Mouse (Mus musculus) liver, embryonic 15.5 days (tissue): ENCODE data around the gene Pacsin1. TPM values are rescaled to one million over a fixed set of nuclear protein-coding genes. Genes with fewer than 3 reads are reported as not detected.

ENCODE experiments used
- ATAC-seq: fragments of 200-750 bp; cut with Nextera tagmentation; 2 replicates; pipeline ENCODE4 v1.8.0; 2017; ENCODE audit warnings: moderate number of reproducible peaks, mild to moderate bottlenecking, moderate library complexity; ENCODE audit not compliant: insufficient read depth
- H3K27ac ChIP-seq: fragments of 300-500 bp; sonication (generic); replicated peaks from 2 replicates; pipeline ENCODE4 v1.5.1; 2015; ENCODE audit warnings: mild to moderate bottlenecking, inconsistent platforms
- H3K27me3 ChIP-seq: fragments of 300-500 bp; sonication (generic); 2 replicates; pipeline ENCODE4 v1.6.1; 2015; ENCODE audit warnings: mild to moderate bottlenecking, inconsistent platforms
- H3K36me3 ChIP-seq: fragments of 300-500 bp; sonication (generic); replicated peaks from 2 replicates; pipeline ENCODE4 v1.6.1; 2015; ENCODE audit warnings: moderate library complexity, mild to moderate bottlenecking, inconsistent platforms
- H3K4me1 ChIP-seq: fragments of 300-500 bp; sonication (generic); replicated peaks from 2 replicates; pipeline ENCODE4 v1.6.1; 2015; ENCODE audit warnings: inconsistent platforms
- H3K4me2 ChIP-seq: fragments of 300-500 bp; sonication (generic); 2 replicates; pipeline ENCODE4 v1.6.1; 2015; ENCODE audit warnings: moderate library complexity, mild to moderate bottlenecking, inconsistent platforms
- H3K4me3 ChIP-seq: fragments of 300-500 bp; sonication (generic); replicated peaks from 2 replicates; pipeline ENCODE4 v1.5.1; 2015; ENCODE audit warnings: mild to moderate bottlenecking, inconsistent platforms
- H3K9ac ChIP-seq: fragments of 300-500 bp; sonication (generic); 2 replicates; pipeline ENCODE4 v1.6.1; 2015; ENCODE audit warnings: moderate library complexity, mild to moderate bottlenecking, inconsistent platforms
- H3K9me3 ChIP-seq: fragments of 300-500 bp; sonication (generic); replicated peaks from 2 replicates; pipeline ENCODE4 v1.6.1; 2016; ENCODE audit warnings: inconsistent platforms
- WGBS: fragments of 180-500 bp; shearing (Covaris S2); methylation state at CpG from one replicate; pipeline ENCODE4 v1.1.7; 2015; ENCODE audit warnings: mixed read lengths; ENCODE audit not compliant: insufficient replicate concordance; 5-methylcytosine and 5-hydroxymethylcytosine counted together
- polyA plus RNA-seq: library from polyadenylated mRNA; unstranded; fragments of >200 nt; fragmentation: Nextera tagmentation; extraction: Ambion mirVana; gene quantifications from 2 replicates; pipeline ENCODE4 v1.2.1, GENCODE M21; 2015

Pacsin1 gene
- polyA plus RNA-seq, 1 experiment from 2014 or later, result 0.13 TPM

GRCm38 (mm10) chr17:27726527-27726926, 71.2 kb downstream of the Pacsin1 start:
- 32% methylated on average over 7 of the region's 7 CpGs for WGBS
- ATAC-seq, result no peak
- H3K4me2 ChIP-seq, result no peak overlapping the region

GRCm38 (mm10) chr17:27728770-27729169, 73.5 kb downstream of the Pacsin1 start, which contains the start of gene Spdef:
Gene Spdef, minus strand, starts transcription at chr17:27728955.
- no peak for ATAC-seq
- WGBS, result 66% methylated on average over 10 of the region's 10 CpGs
- H3K4me3 ChIP-seq, result no peak within 1 kb of the TSS
- no peaks in the 10 kb centered on the region for H3K9me3 ChIP-seq
- no peak within 1 kb of the TSS for H3K27ac ChIP-seq
- H3K4me2 ChIP-seq, result no peak within 1 kb of the TSS
- no peaks in the 10 kb centered on the region for H3K4me1 ChIP-seq
- peaks cover 15% of the 10 kb centered on the region for H3K27me3 ChIP-seq
- no peak within 1 kb of the TSS for H3K9ac ChIP-seq
- no peaks in the 10 kb centered on the region for H3K36me3 ChIP-seq

More at GRCm38 (mm10) chr17:27726527-27726926, 71.2 kb downstream of the Pacsin1 start:
- H3K27ac ChIP-seq, result no peak overlapping the region
- H3K4me3 ChIP-seq, result no peak overlapping the region
- H3K9ac ChIP-seq, result no peak overlapping the region
- H3K36me3 ChIP-seq, result no peaks in the 10 kb centered on the region
- H3K27me3 ChIP-seq, result peaks cover 21% of the 10 kb centered on the region
- no peaks in the 10 kb centered on the region for H3K4me1 ChIP-seq
- H3K9me3 ChIP-seq, result no peaks in the 10 kb centered on the region

GRCm38 (mm10) chr17:27732152-27732551, 76.8 kb downstream of the Pacsin1 start:
- no peak overlapping the region for H3K9ac ChIP-seq
- no peak overlapping the region for H3K4me3 ChIP-seq
- H3K27me3 ChIP-seq, result no peaks in the 10 kb centered on the region
- H3K4me1 ChIP-seq, result peaks cover 15% of the 10 kb centered on the region; the same call in 1 of the 2 replicates
- no peaks in the 10 kb centered on the region for H3K36me3 ChIP-seq
- H3K9me3 ChIP-seq, result no peaks in the 10 kb centered on the region
- no peak overlapping the region for H3K4me2 ChIP-seq
- H3K27ac ChIP-seq, result no peak overlapping the region
- 50% methylated on average over 5 of the region's 5 CpGs for WGBS
- no peak for ATAC-seq

- no peaks in the 10 kb centered on the region for H3K9me3 ChIP-seq
- H3K27ac ChIP-seq, result no peak overlapping the region
- no peak overlapping the region for H3K4me3 ChIP-seq
- H3K4me2 ChIP-seq, result no peak overlapping the region
- no peaks in the 10 kb centered on the region for H3K27me3 ChIP-seq
- H3K36me3 ChIP-seq, result no peaks in the 10 kb centered on the region
- no peak overlapping the region for H3K9ac ChIP-seq
- WGBS, result 64% methylated on average over 3 of the region's 3 CpGs
- peaks cover 15% of the 10 kb centered on the region; the same call in 1 of the 2 replicates for H3K4me1 ChIP-seq
- ATAC-seq, result no peak
Measured at GRCm38 (mm10) chr17:27732694-27733093, 77.4 kb downstream of the Pacsin1 start.

- no peak overlapping the region for H3K4me2 ChIP-seq
- H3K27me3 ChIP-seq, result no peaks in the 10 kb centered on the region
- H3K9me3 ChIP-seq, result no peaks in the 10 kb centered on the region
- peak; percentile 47 for ATAC-seq
- H3K36me3 ChIP-seq, result no peaks in the 10 kb centered on the region
- no peak overlapping the region for H3K9ac ChIP-seq
- no peak overlapping the region for H3K4me3 ChIP-seq
- H3K27ac ChIP-seq, result no peak overlapping the region
- 11% methylated on average over 11 of the region's 13 CpGs for WGBS
- H3K4me1 ChIP-seq, result peaks cover 15% of the 10 kb centered on the region; the same call in 1 of the 2 replicates
Measured at GRCm38 (mm10) chr17:27734344-27735073, 79.2 kb downstream of the Pacsin1 start.

- 73% methylated on average over 6 of the region's 6 CpGs for WGBS
Measured at GRCm38 (mm10) chr17:27740961-27741360, 85.7 kb downstream of the Pacsin1 start.

GRCm38 (mm10) chr17:27746446-27746845, 91.1 kb downstream of the Pacsin1 start:
- no peak overlapping the region for H3K4me2 ChIP-seq
- H3K4me1 ChIP-seq, result no peaks in the 10 kb centered on the region
- H3K9ac ChIP-seq, result no peak overlapping the region
- ATAC-seq, result no peak
- no peaks in the 10 kb centered on the region for H3K27me3 ChIP-seq
- no peak overlapping the region for H3K4me3 ChIP-seq
- H3K36me3 ChIP-seq, result 0 out of 2 replicates have a peak, but pooled peaks cover 4% of the 10 kb centered on the region
- no peak overlapping the region for H3K27ac ChIP-seq
- WGBS, result 61% methylated on average over 4 of the region's 4 CpGs
- H3K9me3 ChIP-seq, result no peaks in the 10 kb centered on the region

More at GRCm38 (mm10) chr17:27740961-27741360, 85.7 kb downstream of the Pacsin1 start:
- no peak overlapping the region for H3K27ac ChIP-seq
- no peak overlapping the region for H3K4me3 ChIP-seq
- no peaks in the 10 kb centered on the region for H3K9me3 ChIP-seq
- H3K36me3 ChIP-seq, result no peaks in the 10 kb centered on the region
- no peaks in the 10 kb centered on the region for H3K4me1 ChIP-seq
- H3K4me2 ChIP-seq, result no peak overlapping the region
- no peaks in the 10 kb centered on the region for H3K27me3 ChIP-seq
- no peak for ATAC-seq
- no peak overlapping the region for H3K9ac ChIP-seq

GRCm38 (mm10) chr17:27748123-27748522, 92.8 kb downstream of the Pacsin1 start:
- H3K9ac ChIP-seq, result no peak overlapping the region
- H3K9me3 ChIP-seq, result no peaks in the 10 kb centered on the region
- no peaks in the 10 kb centered on the region for H3K27me3 ChIP-seq
- H3K36me3 ChIP-seq, result peaks cover 18% of the 10 kb centered on the region
- no peak overlapping the region for H3K27ac ChIP-seq
- ATAC-seq, result no peak
- 69% methylated on average over 2 of the region's 2 CpGs for WGBS
- H3K4me3 ChIP-seq, result no peak overlapping the region
- no peaks in the 10 kb centered on the region for H3K4me1 ChIP-seq
- H3K4me2 ChIP-seq, result no peak overlapping the region

- H3K4me2 ChIP-seq, result no peak overlapping the region
- H3K4me1 ChIP-seq, result no peaks in the 10 kb centered on the region
- H3K9ac ChIP-seq, result no peak overlapping the region
- H3K36me3 ChIP-seq, result peaks cover 41% of the 10 kb centered on the region
- H3K27me3 ChIP-seq, result no peaks in the 10 kb centered on the region
- H3K27ac ChIP-seq, result no peak overlapping the region
- no peak for ATAC-seq
- H3K4me3 ChIP-seq, result no peak overlapping the region
- 75% methylated on average over 6 of the region's 6 CpGs for WGBS
- no peaks in the 10 kb centered on the region for H3K9me3 ChIP-seq
Measured at GRCm38 (mm10) chr17:27750451-27750942, 95.2 kb downstream of the Pacsin1 start.

- WGBS, result 77% methylated on average over 8 of the region's 8 CpGs
Measured at GRCm38 (mm10) chr17:27751314-27752202, 96.2 kb downstream of the Pacsin1 start.

GRCm38 (mm10) chr17:27760169-27760568, 104.9 kb downstream of the Pacsin1 start:
- peaks cover 34% of the 10 kb centered on the region for H3K36me3 ChIP-seq
- no peaks in the 10 kb centered on the region for H3K27me3 ChIP-seq
- no peaks in the 10 kb centered on the region; the same call in 1 of the 2 replicates for H3K9me3 ChIP-seq
- H3K27ac ChIP-seq, result no peak overlapping the region
- H3K4me2 ChIP-seq, result no peak overlapping the region
- no peak overlapping the region for H3K9ac ChIP-seq
- H3K4me3 ChIP-seq, result no peak overlapping the region
- H3K4me1 ChIP-seq, result peaks cover 11% of the 10 kb centered on the region; the same call in 1 of the 2 replicates
- no peak for ATAC-seq
- WGBS, result 70% methylated on average over 6 of the region's 6 CpGs

More at GRCm38 (mm10) chr17:27751314-27752202, 96.2 kb downstream of the Pacsin1 start:
- Histone ChIP-seq H3K27me3 (no peaks in the 10 kb centered on the region), H3K4me3 (no peak overlapping the region), H3K9ac (no peak overlapping the region), H3K27ac (no peak overlapping the region), H3K4me1 (no peaks in the 10 kb centered on the region), H3K36me3 (peaks cover 43% of the 10 kb centered on the region), H3K9me3 (no peaks in the 10 kb centered on the region), H3K4me2 (no peak overlapping the region)
- no peak for ATAC-seq
